ENCODE assay signal across 18 mouse cellular contexts in the genomic region with DNA sequence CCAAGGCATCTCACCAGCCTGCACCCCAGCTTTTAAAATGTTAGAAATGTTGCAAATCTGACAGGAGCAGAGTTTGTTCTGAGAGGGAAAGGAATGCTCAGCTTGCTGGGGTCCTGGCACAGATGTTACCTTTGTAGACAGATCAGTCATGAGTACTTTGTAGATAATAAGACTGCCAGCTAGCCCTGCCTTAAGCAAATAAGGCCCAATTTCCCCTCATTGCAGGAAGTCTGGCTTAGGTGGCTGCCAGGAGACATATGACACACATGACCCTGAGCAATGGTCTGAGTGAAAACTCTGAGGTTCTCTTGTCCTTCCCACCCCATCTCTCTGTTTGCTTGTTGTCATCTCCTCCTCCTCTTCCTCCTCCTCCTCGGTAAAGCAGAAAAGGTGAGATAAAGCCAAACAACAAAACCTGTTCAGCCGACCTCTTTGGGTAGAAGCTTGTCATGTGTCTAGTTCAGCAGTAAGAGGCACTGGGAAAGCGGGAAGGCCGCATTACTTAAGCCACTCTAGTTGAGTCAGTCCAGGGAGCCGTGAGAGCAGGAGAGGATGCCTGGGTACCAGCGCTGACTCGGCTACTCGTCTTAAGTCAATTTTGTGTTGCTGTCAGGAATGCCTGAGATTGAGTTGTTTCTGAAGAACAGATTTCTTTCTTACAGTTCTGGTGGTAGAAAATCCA.
"Had no signal": no experiment of that assay in that cellular context is flagged by ENCODE, and none has a peak within 500 bp of the region (broad histone marks: within the 10 kb centered on the region; RNA-seq: fewer than 3 reads in every experiment).

No protein-coding gene starts in this region.

- H3K9me3 ChIP-seq: limb, embryonic 10.5 days; limb, embryonic 13.5 days; liver, embryonic 12.5 days; liver, embryonic 15.5 days; midbrain, embryonic 12.5 days; midbrain, embryonic 15.5 days; neural tube, embryonic 13.5 days had no signal

- H3K36me3 ChIP-seq: liver, embryonic 15.5 days; midbrain, embryonic 15.5 days had no signal

- H3K27me3 ChIP-seq: limb, embryonic 13.5 days; liver, embryonic 12.5 days; liver, embryonic 15.5 days; midbrain, embryonic 12.5 days; midbrain, embryonic 15.5 days; neural tube, embryonic 13.5 days had no signal

- DNase-seq: kidney, adult 9 months; kidney, postnatal 25 days; liver; lung, adult 18-20 months; retina, postnatal 1 day; spleen, adult 18-20 months; thymus, adult 2 months; thymus, postnatal 14 days had no signal

- H3K4me2 ChIP-seq: limb, embryonic 13.5 days; liver, embryonic 12.5 days; liver, embryonic 15.5 days; midbrain, embryonic 12.5 days; midbrain, embryonic 15.5 days; neural tube, embryonic 13.5 days had no signal

- H3K4me3 ChIP-seq: layer of hippocampus, adult 2 months; limb, embryonic 10.5 days; limb, embryonic 13.5 days; liver, embryonic 12.5 days; liver, embryonic 15.5 days; midbrain, embryonic 12.5 days; midbrain, embryonic 15.5 days; myocyte; neural tube, embryonic 13.5 days had no signal

- H3K9ac ChIP-seq: limb, embryonic 13.5 days; liver, embryonic 12.5 days; liver, embryonic 15.5 days; midbrain, embryonic 12.5 days; midbrain, embryonic 15.5 days; neural tube, embryonic 13.5 days had no signal

- H3K27ac ChIP-seq: layer of hippocampus, adult 2 months; limb, embryonic 13.5 days; liver, embryonic 12.5 days; liver, embryonic 15.5 days; macrophage; midbrain, embryonic 12.5 days; midbrain, embryonic 15.5 days had no signal

- H3K4me1 ChIP-seq: liver, embryonic 12.5 days; liver, embryonic 15.5 days; midbrain, embryonic 12.5 days; midbrain, embryonic 15.5 days had no signal

- ATAC-seq: liver, embryonic 12.5 days; midbrain, embryonic 15.5 days had no signal
